Comparison of ENCODE assay signal across 8 mouse cellular contexts in the genomic region with DNA sequence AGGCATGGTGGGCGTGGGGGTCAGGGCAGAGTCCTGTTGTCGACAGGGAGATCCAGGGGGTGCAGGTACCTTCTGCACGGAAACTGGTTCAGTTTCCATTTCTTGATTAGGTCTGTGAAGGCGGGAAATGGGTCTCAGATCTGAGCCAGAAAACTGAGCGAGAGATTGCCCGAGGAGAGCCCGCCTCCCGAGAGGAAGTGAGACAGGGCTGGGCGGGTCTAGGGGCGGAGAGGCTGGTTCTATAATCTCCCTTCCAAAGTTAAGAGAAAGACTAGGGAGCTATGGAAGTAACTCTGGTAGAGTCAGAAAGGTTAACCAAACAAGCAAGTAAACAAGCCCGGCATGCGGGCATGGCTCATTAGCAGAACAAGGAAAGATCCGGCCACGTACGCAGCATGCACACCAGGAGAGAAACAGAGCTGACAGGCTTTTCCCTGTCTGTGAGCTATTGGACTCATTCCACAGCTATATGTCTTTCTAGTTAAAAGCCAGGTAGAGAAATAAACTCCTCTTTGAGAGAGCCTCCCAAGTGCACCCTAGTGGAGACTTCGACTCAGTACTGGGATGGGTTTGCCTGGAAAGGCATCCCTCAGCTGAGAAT. TPM values are rescaled to one million over a fixed set of nuclear protein-coding genes. Genes with fewer than 3 reads are reported as not detected.
A peak's percentile ranks its signal among the peaks of the same experiment; 100 is the strongest.
DNase-seq lines count a peak whose midpoint lies in the region; ATAC-seq lines count a peak whose summit lies in the region.

Pml (minus strand) TSS at position 195 of the 601 bp plus-strand sequence.

- DNase-seq in CD8-positive naive resting alpha-beta T cell, adult 2 months (ENCODE audit: low read depth in 2 of 2, low spot score in 2 of 2), result peak; percentile 49 to 60
- peak; percentile 68 for DNase-seq in forebrain, embryonic 11.5 days (ENCODE audit: low spot score)
- peak; percentile 84 to 86 for DNase-seq in heart, postnatal 10 days
- peak; percentile 83 to 90 for DNase-seq in kidney, postnatal 4 days
- DNase-seq in lung, adult 18-20 months, result peak; percentile 83 to 85
- peak; percentile 62 to 71 for DNase-seq in thymus, adult 18-20 months

- H3K9ac ChIP-seq in forebrain, embryonic 11.5 days (ENCODE audit: low read length), result peak within 1 kb of the TSS; percentile 70
- H3K9ac ChIP-seq in neural tube, embryonic 15.5 days (replicated peaks), result peak within 1 kb of the TSS; percentile 44

- intact Hi-C loops in heart, postnatal 10 days (cut with DNase I), result no loop called here

- H3K4me2 ChIP-seq in forebrain, embryonic 11.5 days (ENCODE audit: low read depth, low read length, severe bottlenecking), result peak within 1 kb of the TSS; percentile 61
- peak within 1 kb of the TSS; percentile 58 for H3K4me2 ChIP-seq in neural tube, embryonic 15.5 days

- H3K27me3 ChIP-seq in forebrain, embryonic 11.5 days (ENCODE audit: control insufficient read depth, insufficient read depth, low read length), result no peaks in the 10 kb centered on the region
- H3K27me3 ChIP-seq in neural tube, embryonic 15.5 days (replicated peaks), result no peaks in the 10 kb centered on the region

- H3K4me3 ChIP-seq in brown adipose tissue, adult 24 weeks (ENCODE audit: insufficient read depth, low read depth, low read length), result peak within 1 kb of the TSS; percentile 93
- peak within 1 kb of the TSS; percentile 32 for H3K4me3 ChIP-seq in forebrain, embryonic 11.5 days (ENCODE audit: low read depth, low read length)
- H3K4me3 ChIP-seq in neural tube, embryonic 15.5 days (replicated peaks), result peak within 1 kb of the TSS; percentile 38

- no peaks in the 10 kb centered on the region for H3K9me3 ChIP-seq in forebrain, embryonic 11.5 days (ENCODE audit: control insufficient read depth, low read length)
- H3K9me3 ChIP-seq in neural tube, embryonic 15.5 days (replicated peaks), result no peaks in the 10 kb centered on the region

- no peak for ATAC-seq in forebrain, embryonic 11.5 days (replicated peaks; ENCODE audit: low FRiP score)
- no peak for ATAC-seq in neural tube, embryonic 15.5 days (ENCODE audit: low FRiP score)

- H3K4me1 ChIP-seq in brown adipose tissue, adult 24 weeks (ENCODE audit: control insufficient read depth, insufficient read depth, insufficient read length, low read length), result peaks cover 3% of the 10 kb centered on the region; the same call in 1 of the 2 replicates
- peaks cover 11% of the 10 kb centered on the region for H3K4me1 ChIP-seq in forebrain, embryonic 11.5 days (replicated peaks; ENCODE audit: control insufficient read depth, insufficient read depth, low read length)
- peaks cover 37% of the 10 kb centered on the region for H3K4me1 ChIP-seq in neural tube, embryonic 15.5 days

- peak within 1 kb of the TSS; percentile 95 for H3K27ac ChIP-seq in brown adipose tissue, adult 24 weeks (replicated peaks; ENCODE audit: low read depth, low read length)
- peak within 1 kb of the TSS; percentile 61; the same call in 1 of the 2 replicates for H3K27ac ChIP-seq in forebrain, embryonic 11.5 days (ENCODE audit: low read depth, low read length)
- H3K27ac ChIP-seq in neural tube, embryonic 15.5 days (replicated peaks), result peak within 1 kb of the TSS; percentile 46; the same call in 1 of the 2 replicates

- H3K36me3 ChIP-seq in forebrain, embryonic 11.5 days (ENCODE audit: control insufficient read depth, insufficient read depth, low read length), result no peaks in the 10 kb centered on the region
- H3K36me3 ChIP-seq in neural tube, embryonic 15.5 days, result no peaks in the 10 kb centered on the region

- 2% methylated on average over 16 of the region's 16 CpGs for WGBS in forebrain, embryonic 11.5 days
- WGBS in neural tube, embryonic 15.5 days, result 1% methylated on average over 16 of the region's 16 CpGs

RNA-seq across cellular contexts. Expression of gene Pml, which starts in this region (rescaled TPM):
- 6.6 and 9.4 TPM in 2 replicates for polyA plus RNA-seq in brown adipose tissue, adult 24 weeks (2012; ENCODE audit: insufficient read depth, insufficient read length, missing spikeins)
- 13.6 and 13.7 TPM in 2 replicates for polyA plus RNA-seq in forebrain, embryonic 11.5 days (2014; fragmentation: Nextera tagmentation; extraction: Ambion mirVana)
- 10 to 100 TPM; 12.4 to 13.0 TPM for total RNA-seq in heart, postnatal 10 days (2021)
- polyA plus RNA-seq in neural tube, embryonic 15.5 days (2015; fragmentation: Nextera tagmentation; extraction: Ambion mirVana), result 3.9 and 8.6 TPM in 2 replicates

Comparison
In these comparisons a context has a peak if more than half of its experiments do, and no peak if none do; other contexts are left out.
1. H3K4me3 ChIP-seq: peak in every context shown above with its lines; median percentile 93 in brown adipose tissue, adult 24 weeks; 38 in neural tube, embryonic 15.5 days; 32 in forebrain, embryonic 11.5 days.